Mouse (Mus musculus) regulatory T cell (primary cell): ENCODE measurements around the gene Sema4g.
"Not testable (repeated sequence)": the region's sequence is repeated elsewhere in the genome, so short reads cannot be mapped to it uniquely, and the experiment has no call there.

Experiments used
- in situ Hi-C: fragments of 300-600 bp; cut with MboI, MseI; formaldehyde crosslinking; loops from one replicate; pipeline ENCODE4 v1.15.1; 2025; ENCODE audit warnings: high pct_unique_total_duplicates

Sema4g gene

DNA sequence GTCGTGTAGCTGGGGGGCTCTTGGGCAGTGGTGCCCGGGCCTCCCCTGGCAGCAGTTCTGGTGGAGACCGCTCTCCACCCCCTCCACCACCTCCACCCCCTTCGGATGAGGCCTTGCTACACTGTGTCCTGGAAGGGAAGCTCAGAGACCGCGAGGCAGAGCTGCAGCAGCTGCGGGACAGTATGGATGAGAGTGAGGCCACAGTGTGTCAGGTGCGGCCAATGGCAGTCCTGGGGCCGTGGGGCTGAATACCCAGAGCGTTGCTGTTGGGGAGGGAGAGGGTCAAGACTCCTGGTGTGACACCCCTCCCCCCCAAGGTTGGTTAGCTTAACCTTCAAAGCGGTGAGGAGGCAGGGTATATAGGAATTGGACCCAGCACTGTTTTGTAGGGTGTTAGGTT lies 35.1 kb downstream of the Sema4g start:
- in situ Hi-C loops: no loop called here

DNA sequence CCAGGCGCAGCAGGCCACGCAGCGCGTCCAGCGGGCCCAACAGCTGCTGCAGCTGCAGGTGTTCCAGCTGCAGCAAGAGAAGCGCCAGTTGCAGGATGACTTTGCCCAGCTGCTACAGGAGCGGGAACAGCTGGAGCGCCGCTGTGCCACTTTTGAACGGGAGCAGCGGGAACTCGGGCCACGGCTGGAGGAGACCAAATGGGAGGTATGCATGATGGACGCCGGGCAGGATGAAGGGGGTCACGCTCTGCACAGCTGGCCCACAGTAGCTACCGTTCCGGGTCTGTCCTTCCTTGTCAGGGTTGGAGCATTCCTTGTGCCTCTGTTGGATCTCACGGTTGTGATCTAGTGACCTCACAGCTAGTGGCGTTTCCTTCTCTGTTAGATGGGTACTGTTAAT lies 35.9 kb downstream of the Sema4g start:
- in situ Hi-C loops: no loop called here

DNA sequence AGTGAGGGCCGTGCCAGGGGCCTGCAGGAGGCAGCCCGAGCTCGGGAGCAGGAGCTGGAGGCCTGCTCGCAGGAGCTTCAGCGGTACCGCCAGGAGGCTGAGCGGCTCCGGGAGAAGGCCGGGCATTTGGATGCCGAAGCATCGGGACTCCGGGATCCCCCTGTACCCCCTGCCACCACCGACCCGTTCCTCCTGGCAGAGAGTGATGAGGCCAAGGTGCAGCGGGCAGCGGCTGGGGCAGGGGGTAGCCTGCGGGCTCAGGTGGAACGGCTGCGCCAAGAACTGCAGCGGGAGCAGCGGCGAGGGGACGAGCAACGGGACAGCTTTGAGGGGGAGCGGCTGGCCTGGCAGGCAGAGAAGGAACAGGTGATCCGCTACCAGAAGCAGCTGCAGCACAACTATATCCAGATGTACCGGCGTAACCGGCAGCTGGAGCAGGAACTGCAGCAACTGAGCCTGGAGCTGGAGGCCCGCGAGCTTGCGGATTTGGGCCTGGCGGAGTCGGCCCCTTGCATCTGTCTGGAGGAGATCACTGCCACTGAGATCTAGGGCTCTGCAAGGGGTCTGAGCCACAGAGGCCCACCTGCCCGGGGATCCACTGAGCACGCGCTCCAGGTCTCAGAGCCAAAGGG lies 37.2 kb downstream of the Sema4g start:
- in situ Hi-C loops: no loop called here

DNA sequence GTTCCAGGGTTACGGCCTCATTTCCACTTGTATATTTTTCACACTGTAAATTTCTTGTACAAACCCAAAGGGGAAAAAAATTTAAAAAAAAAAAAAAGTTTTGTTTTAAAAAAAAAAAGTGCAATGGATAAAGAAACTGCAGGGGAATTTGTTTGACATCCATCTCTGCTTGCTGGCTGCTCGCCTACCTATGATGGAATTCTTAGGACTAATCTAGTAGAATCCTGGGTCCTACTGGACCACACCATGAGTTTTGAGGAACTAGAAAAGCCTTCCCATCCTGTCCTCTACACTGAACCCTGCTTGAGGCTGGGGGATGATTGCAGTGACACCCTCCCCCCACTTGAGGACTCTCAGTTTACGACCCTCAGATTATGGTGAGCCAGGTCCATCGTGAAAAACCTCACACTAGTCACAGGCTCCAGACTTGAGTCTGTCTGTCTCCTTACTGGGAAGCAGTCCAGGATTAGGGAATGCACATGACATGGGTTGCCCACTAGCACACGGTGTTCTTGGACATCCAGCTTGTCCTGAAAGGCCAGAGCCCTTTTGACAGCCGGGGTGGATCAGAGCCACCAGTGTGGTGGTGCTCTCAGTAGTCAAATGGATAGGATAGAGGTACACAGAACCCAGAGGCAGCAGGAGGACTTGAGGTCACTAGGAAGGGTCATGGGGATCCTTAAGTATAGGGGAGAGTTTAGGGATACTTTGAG lies 38.2 kb downstream of the Sema4g start:
- in situ Hi-C loops: no loop called here

DNA sequence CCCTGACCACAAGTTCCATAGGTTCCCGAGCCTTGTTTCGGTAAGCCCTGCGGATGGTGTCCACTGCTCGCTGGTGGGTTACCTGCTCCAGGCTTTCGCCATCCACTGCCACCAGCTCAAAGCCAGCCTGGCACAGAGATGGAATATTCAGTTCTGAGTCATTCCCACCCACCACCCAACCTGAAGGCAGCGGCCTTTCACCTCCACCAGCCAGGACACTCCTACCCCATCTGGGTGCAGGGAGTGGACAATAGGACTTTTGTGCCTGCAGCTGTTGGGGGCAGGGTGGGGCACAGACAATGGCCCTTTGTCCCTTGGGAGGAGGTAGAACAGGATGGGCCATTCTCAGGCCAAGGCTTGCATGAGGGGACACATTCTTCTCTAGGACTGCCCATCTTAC lies 38.9 kb downstream of the Sema4g start:
- in situ Hi-C loops: no loop called here

DNA sequence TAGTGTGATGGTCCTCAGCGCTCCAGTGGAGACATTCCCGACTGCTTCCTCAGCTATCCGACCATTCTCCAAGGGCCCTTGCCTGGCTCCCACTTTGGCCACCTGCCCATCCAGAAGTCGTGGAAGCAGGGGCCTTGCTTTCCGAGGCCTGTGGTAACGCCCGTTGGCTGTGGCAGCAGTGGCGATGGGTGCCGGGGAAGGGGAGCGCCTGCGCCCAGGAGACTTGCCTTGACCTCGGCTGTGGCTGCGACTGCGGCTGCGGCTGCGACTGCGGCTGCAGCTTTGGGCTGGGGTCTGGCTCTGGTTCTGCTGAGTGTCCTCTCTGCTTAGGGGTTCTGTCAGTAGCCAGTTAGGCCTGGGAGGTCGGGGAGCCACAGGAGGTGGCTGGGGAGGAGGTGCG lies 39.8 kb downstream of the Sema4g start:
- in situ Hi-C loops: no loop called here

DNA sequence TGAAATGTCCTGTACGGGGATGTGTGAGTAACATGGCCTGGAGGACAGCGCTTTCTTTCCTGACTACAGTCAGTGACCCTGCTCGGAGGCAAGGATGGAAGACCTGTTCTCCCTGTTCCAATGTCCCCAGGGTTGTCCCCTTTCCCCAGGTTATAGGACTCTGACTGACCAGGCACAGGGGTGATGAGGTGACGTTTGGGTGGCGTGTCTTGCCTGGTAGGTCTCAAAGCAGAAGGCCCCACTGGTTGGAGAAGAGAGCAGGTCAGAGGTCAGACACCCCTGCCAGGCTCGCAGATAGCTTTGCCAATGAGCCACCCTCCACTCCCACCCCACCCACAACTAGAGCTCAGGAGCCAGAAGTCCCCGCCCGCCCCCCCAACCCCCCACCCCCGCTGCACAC lies 40.7 kb downstream of the Sema4g start:
- in situ Hi-C loops: no loop called here

DNA sequence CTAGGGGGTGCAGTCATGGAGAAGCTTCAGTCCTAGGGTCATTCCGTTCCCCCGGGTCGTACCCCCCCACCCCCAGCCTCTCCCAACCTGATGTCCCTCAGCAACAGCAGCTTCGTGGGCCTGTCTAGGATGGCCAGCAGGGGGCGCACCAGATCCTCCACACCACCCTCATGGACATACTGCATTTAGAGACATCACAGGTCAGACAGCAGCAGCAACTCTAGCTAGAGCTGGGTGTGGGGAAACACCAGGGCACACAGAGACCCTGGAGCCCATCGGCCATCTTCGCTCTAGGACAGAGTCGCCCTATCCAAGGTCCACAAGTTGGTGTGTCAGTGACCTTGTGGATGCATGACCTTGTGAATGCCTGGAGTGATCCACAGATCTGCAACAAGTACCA lies 41.2 kb downstream of the Sema4g start:
- in situ Hi-C loops: no loop called here

DNA sequence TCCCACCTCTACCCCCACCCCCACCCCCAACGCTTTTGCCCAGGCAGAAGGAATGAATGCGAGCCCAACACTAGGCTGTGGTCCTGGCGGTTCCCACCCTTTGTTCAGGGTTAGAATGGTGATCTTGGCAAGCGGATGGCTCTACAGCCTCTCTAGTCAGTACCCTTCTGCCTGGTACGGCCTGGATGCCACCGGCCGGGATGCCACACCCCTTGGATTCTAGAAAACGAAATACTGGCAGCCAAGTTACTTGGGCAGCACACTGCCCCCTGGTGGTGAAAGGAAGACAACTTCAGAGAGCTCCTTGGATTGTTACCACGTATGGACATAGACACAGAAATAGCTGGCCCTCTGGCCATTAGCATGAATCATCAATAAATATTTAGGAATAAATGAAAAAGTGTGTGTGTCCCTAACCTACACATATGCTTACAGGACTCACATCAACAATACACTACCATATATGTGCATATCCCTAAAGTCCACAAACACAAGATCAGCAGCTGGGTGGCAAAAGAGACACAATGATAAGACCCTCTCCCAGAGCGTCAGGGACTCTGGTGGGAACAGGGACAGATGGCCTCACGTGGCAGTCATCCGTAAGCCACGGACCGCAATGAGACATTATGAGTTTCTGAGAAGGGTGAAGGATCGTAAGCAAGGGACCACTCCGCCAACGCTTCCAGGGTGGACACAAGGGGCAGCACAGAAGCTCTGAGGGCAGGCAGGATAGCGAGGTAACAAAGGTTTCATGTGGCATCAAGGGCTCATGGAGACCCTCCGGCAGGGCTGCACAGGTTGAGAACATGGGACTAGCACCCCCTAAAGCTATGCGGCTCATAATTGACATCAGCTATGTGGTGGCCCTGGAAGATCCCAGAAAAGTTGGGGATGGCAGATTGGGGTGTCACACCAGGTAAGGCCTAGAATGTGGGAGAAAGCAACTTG lies 42.1 kb downstream of the Sema4g start:
- in situ Hi-C loops: no loop called here

DNA sequence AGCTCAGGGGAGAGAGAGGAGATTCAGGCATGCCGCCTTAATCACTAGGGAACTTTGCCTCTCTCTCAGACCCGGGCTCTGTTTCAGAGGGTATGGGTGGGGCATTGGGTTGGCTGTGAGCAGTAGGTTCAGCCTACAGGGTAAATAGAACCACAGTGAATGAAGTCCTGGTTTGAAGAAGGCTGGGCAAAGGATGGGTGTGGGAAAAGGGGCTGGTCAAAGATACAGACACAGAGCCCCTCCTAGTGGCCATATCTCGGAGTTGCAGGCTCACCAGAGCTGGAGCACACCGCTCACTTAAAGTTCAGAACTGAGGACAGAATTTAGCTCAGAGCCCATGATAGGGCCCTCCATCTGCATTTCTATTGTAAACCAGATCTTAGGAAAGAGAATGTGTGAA lies 42.9 kb downstream of the Sema4g start:
- in situ Hi-C loops: no loop called here

DNA sequence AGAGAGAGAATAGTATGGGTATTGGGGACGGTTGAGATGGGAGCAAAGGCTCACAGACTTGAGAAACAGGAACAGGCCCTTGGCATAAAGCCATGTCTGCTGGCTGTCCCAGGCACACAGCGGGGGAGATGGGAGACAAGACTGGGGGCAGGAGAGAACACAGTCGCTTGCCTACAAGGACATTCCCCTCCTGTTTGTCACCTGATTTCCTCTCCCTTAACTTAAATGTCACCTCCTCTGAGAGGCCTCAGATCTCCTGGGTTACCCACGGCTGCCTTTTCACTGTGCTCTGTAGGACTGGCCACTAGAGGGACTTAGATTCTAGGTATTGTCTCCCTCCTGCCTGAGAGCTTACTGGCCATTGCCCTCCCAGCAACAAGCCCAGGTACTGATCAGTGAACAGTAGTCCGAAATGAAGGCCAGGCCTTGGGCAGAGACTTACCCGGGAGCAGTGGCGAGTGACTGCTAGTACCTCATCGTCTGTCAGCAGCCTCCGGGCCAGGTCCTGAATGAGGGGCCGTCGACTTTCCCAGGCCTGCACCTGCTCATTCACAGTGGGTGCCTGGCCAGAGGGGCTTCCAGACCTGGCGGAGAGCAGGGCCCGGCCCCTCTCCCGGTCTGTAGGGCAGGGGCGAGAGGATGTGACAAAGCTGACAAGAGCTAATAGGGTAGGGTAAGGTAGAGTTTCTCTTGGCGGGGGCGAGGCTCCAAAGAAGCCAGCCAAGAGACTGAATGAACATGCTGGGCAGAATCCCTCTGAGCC lies 43.9 kb downstream of the Sema4g start:
- in situ Hi-C loops: no loop called here

DNA sequence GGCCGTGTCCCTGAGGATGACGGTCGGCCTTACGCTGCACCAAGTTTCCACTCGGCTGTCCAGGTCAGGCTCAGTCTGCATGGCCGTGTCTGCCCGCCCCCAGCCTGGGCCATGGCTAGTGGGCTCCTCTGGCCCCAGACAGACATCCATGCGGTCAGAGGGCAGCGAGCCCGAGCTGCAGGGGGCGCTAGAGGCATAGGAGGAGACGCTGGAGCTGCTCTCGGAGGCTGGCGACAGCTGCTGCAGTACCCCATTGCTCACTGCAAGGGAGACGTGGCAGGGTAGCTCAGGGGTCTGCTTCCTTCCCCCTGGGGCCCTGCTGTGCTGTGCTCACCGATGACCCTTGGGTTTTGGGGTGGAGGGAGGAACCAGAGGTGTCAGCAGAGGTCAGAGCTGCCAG lies 48.0 kb downstream of the Sema4g start:
- in situ Hi-C loops: no loop called here

DNA sequence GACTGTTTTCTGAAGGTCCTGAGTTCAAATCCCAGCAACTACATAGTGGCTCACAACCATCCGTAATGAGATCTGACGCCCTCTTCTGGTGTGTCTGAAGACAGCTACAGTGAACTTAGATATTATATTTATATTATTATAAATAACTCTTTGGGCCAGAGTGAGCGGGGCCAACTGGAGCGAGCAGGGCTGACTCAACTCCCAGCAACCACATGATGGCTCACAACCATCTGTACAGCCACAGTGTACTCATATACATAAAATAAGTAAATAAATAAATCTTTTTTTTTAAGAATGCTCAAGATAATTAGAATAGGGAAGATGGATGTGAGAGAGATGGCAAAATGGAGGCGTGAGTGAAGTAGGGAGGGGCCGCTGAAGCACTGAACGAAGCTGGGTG lies 49.3 kb downstream of the Sema4g start:
- in situ Hi-C loops: not testable (repeated sequence)

DNA sequence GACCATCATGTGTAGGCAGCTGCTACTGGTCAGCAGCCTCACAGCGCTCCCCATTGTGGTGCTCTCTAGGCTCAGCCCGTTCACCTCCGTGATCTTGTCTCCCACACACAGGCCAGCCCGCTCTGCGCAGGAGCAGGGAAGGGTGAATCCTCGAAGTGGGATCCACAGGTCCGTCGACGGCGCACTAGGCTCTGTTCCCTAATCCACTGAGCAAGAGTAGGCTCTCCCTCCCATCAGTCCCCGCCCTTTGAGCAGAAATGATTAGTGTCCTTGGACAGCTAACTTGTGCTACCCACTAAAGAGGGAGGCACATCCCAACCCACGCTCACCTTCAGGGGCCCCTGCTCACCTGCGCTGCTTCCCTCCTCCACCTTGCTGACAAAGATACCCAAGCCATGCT lies 51.3 kb downstream of the Sema4g start:
- in situ Hi-C loops: no loop called here

DNA sequence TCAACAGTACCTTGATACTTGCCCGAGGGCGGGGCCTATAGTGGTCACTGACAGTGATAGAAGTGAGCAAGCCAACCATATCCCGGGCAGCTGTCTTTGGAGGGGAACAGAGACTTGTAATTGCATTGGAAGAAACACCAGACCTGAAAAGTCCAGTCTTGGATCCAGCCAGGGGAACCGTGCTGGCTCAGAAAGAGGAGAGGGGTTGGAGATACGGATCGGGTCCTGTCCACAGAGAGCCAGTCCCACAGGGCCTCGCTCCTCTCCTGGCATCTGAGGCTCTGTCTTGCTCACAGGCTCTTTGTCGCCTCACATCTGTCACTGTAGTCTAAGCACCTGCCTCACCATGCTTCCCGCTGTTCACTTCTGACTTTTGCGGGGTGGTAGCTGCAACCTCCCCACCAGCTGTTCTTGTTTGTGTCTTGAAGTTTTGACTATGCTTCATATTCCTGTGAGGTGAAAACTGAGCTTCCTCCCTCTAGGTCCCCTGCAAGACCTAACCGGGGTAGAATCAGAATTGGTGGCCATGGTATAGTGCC lies 55.6 kb downstream of the Sema4g start:
- in situ Hi-C loops: no loop called here

DNA sequence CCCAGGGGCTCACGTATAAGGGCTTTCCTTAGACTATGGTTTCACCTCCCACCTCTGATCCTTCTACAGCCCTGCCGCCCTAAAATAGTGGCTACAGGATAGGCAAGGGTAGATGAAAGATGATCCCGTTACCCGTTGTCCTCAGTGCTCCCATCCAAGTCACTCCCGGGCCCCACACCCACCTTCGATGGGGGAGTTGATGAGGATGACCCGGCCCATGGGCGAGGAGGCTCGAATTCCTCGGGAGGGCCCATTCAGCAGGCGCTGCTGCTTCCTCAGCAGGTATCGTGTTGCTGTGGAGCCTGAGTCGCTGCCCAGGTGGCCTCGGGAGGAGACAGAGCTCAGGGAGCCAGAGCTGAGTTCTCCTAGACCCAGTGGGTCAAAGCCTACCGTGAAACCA lies 56.3 kb downstream of the Sema4g start:
- in situ Hi-C loops: no loop called here

DNA sequence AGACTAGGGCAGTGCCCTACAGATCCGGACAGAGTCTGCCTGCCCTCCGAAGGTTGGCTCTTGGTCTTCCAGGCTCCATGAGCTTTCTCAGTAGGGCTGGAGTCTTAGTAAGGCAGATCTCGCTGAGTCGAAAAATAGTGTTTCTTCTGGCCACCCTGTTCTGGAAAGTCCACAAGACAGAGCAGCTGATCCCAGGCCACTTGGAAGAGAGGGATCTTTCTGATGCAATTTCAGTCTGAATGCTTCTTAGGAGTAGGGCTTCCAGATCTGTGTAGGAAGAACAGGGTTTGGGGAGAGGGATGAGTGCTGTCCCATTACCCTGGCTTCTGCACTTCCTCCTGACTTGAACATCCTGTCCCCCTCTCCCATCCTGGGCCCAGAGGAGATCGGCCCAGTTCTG lies 56.8 kb downstream of the Sema4g start, which contains the start of gene Pdzd7:
TSS of gene Pdzd7 (minus strand) at position 67 of the 400 bp plus-strand sequence.
- in situ Hi-C loops: no loop called here

DNA sequence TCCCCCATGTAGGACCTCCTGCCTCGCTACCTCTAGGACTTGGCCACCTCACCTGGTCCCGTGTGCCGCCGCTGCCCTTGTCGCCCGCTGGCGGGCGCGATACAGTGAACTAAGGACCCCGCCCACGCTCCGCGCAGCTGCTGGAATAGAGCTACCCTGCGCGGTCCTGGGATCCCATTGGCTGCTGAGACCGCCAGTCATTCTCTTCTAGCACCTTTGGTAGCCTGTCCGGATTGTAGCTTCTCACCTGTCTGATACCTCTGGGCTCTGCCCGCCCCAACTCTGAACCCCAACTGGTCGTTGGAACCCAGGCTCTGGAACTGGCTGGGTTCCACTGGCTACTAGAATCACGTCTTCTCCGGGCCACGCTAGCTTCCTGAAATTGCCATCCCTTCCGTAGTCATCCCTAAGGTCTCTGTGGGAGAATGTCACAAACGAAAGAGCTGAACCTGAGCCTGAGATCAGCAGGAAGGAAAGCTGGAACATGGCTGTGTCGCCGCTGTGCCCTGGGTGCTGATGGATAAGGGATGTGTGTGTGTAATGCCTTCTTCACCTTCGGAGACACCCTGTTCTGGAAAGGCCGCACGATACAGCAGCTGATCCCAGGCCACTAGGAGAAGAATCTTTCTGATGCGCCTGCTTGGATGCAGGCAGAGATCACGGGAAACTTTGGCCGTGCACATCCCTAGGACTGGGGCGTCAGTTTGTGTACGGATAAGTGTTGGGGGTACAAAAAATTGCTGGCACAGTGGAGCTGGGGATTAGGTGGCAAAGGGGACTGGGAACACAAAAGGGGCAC lies 57.8 kb downstream of the Sema4g start:
- in situ Hi-C loops: no loop called here

DNA sequence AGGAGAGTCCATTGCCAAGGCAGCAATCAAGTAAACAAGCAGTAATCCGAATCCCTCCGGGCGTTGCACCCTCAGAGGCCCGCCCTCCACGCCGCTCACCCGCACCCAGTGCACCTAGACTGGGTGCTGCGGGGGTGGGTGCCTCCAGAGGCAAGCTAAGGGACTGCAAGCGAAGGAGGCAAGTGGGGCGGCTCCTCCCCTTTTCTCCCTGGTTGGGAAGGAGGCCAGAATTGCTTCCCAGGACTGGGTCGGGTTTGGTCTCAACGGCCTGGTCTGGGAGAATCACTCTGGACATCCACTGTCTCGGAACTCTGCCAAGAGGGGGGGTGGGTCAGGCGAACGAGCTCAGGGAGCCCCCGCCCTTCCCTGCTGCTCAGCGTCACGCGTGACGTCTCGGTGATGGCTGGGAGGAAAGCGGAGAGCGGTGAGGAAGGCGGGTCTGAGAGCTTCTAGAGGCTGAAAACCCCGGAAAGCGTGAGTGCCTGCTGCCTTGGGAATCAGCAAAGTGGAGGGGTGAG lies 58.6 kb downstream of the Sema4g start, which contains the start of gene Sfxn3:
TSS of gene Sfxn3 (plus strand) at position 87 of the 518 bp plus-strand sequence.
- in situ Hi-C loops: no loop called here

DNA sequence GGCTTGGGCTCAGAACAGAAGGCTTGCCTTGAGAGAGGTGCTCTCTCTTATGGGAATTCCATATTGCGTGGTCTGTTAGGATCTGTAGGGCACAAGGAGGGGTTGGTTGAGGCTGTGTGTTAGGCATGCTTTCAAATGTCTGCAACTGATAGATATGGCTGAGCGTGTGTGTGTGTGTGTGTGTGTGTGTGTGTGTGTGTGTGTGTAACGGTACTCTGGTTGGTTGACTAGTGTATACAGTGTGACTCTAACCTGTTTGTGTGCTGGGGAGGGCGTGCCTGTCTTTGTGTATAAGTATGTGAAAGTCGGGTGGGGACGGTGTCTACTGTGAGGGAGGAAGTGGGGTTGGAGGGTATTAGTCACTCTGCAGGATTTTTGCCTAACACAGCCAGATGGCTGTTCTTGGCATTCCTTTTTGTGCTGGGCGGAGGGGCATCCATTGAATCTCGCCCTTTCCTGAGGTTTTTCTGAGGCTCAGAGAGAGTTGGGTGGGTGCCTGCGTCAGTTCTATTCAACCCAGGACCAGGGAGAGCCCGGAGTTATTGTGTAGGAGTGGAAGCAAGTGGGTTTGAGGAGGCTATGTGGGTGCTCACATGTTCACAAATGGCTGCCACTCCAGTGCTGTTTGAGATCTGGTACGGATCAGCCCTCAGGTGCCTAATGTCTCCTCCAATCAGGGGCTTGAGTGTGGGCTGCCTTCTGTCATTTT lies 59.2 kb downstream of the Sema4g start:
- in situ Hi-C loops: no loop called here
